Mouse (Mus musculus): ENCODE measurements around the gene Rps15. TPM values are rescaled to one million over a fixed set of nuclear protein-coding genes. Genes with fewer than 3 reads are reported as not detected.

Gene Rps15
- polyA plus RNA-seq, 1 experiment from 2014 or later: 858 TPM

DNA sequence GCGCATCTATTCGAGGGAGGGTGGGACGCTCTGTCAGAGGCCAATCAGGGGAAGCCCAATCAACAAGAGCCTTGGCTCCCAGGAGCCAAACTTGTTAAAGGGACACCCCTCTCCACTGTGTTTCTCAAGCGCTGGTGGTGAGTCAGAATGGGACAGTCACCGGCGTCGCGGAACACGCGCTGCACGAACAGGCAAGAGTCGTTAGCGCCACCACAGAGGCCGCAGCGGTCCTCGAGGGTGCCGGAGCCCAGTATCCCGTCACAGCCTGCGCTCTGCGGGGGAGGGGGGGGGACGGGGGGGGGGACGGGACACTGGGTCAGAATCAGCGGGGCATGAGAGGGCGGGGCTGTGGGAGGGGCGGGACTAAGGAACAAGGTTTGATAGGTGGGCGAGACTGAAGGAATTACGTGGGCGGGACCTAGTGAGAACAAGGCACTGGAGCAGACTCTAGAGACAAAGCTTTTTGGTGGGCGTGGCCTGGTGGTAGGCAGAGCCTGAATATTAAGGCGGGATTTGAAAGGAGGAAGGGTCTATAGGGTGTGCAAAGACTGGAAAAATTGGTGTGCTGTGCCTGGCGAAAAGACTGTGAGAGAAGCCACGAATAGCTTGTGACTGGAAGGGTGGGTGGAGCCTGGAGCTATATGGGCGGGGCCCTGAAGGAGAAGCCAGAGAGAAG is 50.6 kb downstream of the Rps15 start:
- Histone ChIP-seq H3K9ac (ENCODE audit: low read length) (no peak overlapping the region; the same call in 1 of the 2 replicates), H3K4me1 (replicated peaks; ENCODE audit: control insufficient read depth, insufficient read depth, low read length) (peaks cover 11% of the 10 kb centered on the region), H3K4me2 (ENCODE audit: low read depth, low read length, severe bottlenecking) (peak overlapping the region; percentile 48), H3K27me3 (ENCODE audit: control insufficient read depth, insufficient read depth, low read length) (peaks cover 77% of the 10 kb centered on the region), H3K9me3 (ENCODE audit: control insufficient read depth, low read length) (no peaks in the 10 kb centered on the region), H3K4me3 (ENCODE audit: low read depth, low read length) (peak overlapping the region; percentile 30), H3K27ac (ENCODE audit: low read depth, low read length) (no peak overlapping the region), H3K36me3 (ENCODE audit: control insufficient read depth, insufficient read depth, low read length) (no peaks in the 10 kb centered on the region)
- ATAC-seq (replicated peaks; ENCODE audit: low FRiP score) (peak; percentile 71), DNase-seq (ENCODE audit: low spot score) (peak; percentile 79)
- WGBS: under 1% methylated on average over 33 of the region's 33 CpGs

GRCm38 (mm10) chr10:80343425-80343895 is 51.2 kb downstream of the Rps15 start:
- 27% methylated on average over 13 of the region's 13 CpGs for WGBS

More at GRCm38 (mm10) chr10:80343425-80343895, 51.2 kb downstream of the Rps15 start:
- Histone ChIP-seq H3K36me3 (ENCODE audit: control insufficient read depth, insufficient read depth, low read length) (no peaks in the 10 kb centered on the region), H3K27ac (ENCODE audit: low read depth, low read length) (no peak overlapping the region), H3K9ac (ENCODE audit: low read length) (no peak overlapping the region; the same call in 1 of the 2 replicates), H3K27me3 (ENCODE audit: control insufficient read depth, insufficient read depth, low read length) (peaks cover 83% of the 10 kb centered on the region), H3K4me1 (replicated peaks; ENCODE audit: control insufficient read depth, insufficient read depth, low read length) (peaks cover 11% of the 10 kb centered on the region), H3K9me3 (ENCODE audit: control insufficient read depth, low read length) (no peaks in the 10 kb centered on the region), H3K4me2 (ENCODE audit: low read depth, low read length, severe bottlenecking) (peak overlapping the region; percentile 48; the same call in 1 of the 2 replicates), H3K4me3 (ENCODE audit: low read depth, low read length) (peak overlapping the region; percentile 30; the same call in 1 of the 2 replicates)
- ATAC-seq (replicated peaks; ENCODE audit: low FRiP score): no peak; the same call in 1 of the 2 replicates
- no peak for DNase-seq (ENCODE audit: low spot score)

Small RNA genes within 50 kb of the gene (microRNA-seq; reads per million reads assigned to microRNA genes)
- gene Mir6911 (ENCODE audit: insufficient number of aligned reads): not detected

Other genes starting within 250 kb of the Rps15 start
- 506 and 516 TPM in 2 replicates for gene Gpx4, start 245.3 kb upstream of the Rps15 start, polyA plus RNA-seq (2014; fragmentation: Nextera tagmentation; extraction: Ambion mirVana)
- gene Sbno2, start 186.9 kb upstream of the Rps15 start, polyA plus RNA-seq (2014; fragmentation: Nextera tagmentation; extraction: Ambion mirVana): 12.5 and 13.6 TPM in 2 replicates
- gene Stk11, start 176.7 kb upstream of the Rps15 start, polyA plus RNA-seq (2014; fragmentation: Nextera tagmentation; extraction: Ambion mirVana): 26.5 and 31.6 TPM in 2 replicates
- gene Atp5d, start 153.8 kb upstream of the Rps15 start, polyA plus RNA-seq (2014; fragmentation: Nextera tagmentation; extraction: Ambion mirVana): 401 and 414 TPM in 2 replicates
- gene Cbarp, start 151.6 kb upstream of the Rps15 start, polyA plus RNA-seq (2014; fragmentation: Nextera tagmentation; extraction: Ambion mirVana): 10.4 and 15.0 TPM in 2 replicates
- gene Midn, start 144.2 kb upstream of the Rps15 start, polyA plus RNA-seq (2014; fragmentation: Nextera tagmentation; extraction: Ambion mirVana): 58.3 and 66.4 TPM in 2 replicates
- 82.0 and 83.4 TPM in 2 replicates for gene Cirbp, start 126.5 kb upstream of the Rps15 start, polyA plus RNA-seq (2014; fragmentation: Nextera tagmentation; extraction: Ambion mirVana)
- 6.4 and 8.3 TPM in 2 replicates for gene 1600002K03Rik, start 119.5 kb upstream of the Rps15 start, polyA plus RNA-seq (2014; fragmentation: Nextera tagmentation; extraction: Ambion mirVana)
- 48.8 and 50.7 TPM in 2 replicates for gene Efna2, start 113.0 kb upstream of the Rps15 start, polyA plus RNA-seq (2014; fragmentation: Nextera tagmentation; extraction: Ambion mirVana)
- gene Mum1, start 66.0 kb upstream of the Rps15 start, polyA plus RNA-seq (2014; fragmentation: Nextera tagmentation; extraction: Ambion mirVana): 75.6 and 79.4 TPM in 2 replicates
- gene Ndufs7, start 43.3 kb upstream of the Rps15 start, polyA plus RNA-seq (2014; fragmentation: Nextera tagmentation; extraction: Ambion mirVana): 219 and 265 TPM in 2 replicates
- 20.4 and 24.1 TPM in 2 replicates for gene Gamt, start 31.4 kb upstream of the Rps15 start, polyA plus RNA-seq (2014; fragmentation: Nextera tagmentation; extraction: Ambion mirVana)
- gene Dazap1, start 31.0 kb upstream of the Rps15 start, polyA plus RNA-seq (2014; fragmentation: Nextera tagmentation; extraction: Ambion mirVana): 53.2 and 55.4 TPM in 2 replicates
- 75.5 and 77.7 TPM in 2 replicates for gene Apc2, start 3.5 kb downstream of the Rps15 start, polyA plus RNA-seq (2014; fragmentation: Nextera tagmentation; extraction: Ambion mirVana)
- 39.7 and 45.2 TPM in 2 replicates for gene 2310011J03Rik, start 28.1 kb downstream of the Rps15 start, polyA plus RNA-seq (2014; fragmentation: Nextera tagmentation; extraction: Ambion mirVana)
- gene Pcsk4, start 37.0 kb downstream of the Rps15 start, polyA plus RNA-seq (2014; fragmentation: Nextera tagmentation; extraction: Ambion mirVana): 3.8 and 4.5 TPM in 2 replicates
- gene Reep6, start 37.5 kb downstream of the Rps15 start, polyA plus RNA-seq (2014; fragmentation: Nextera tagmentation; extraction: Ambion mirVana): 7.0 and 8.0 TPM in 2 replicates
- 0.51 and 0.76 TPM in 2 replicates for gene Adamtsl5, start 56.0 kb downstream of the Rps15 start, polyA plus RNA-seq (2014; fragmentation: Nextera tagmentation; extraction: Ambion mirVana)
- gene Plk5, start 64.0 kb downstream of the Rps15 start, polyA plus RNA-seq (2014; fragmentation: Nextera tagmentation; extraction: Ambion mirVana): 0.36 and 0.87 TPM in 2 replicates
- gene Mex3d, start 95.2 kb downstream of the Rps15 start, polyA plus RNA-seq (2014; fragmentation: Nextera tagmentation; extraction: Ambion mirVana): 13.3 and 15.9 TPM in 2 replicates
- 276 and 322 TPM in 2 replicates for gene Mbd3, start 107.1 kb downstream of the Rps15 start, polyA plus RNA-seq (2014; fragmentation: Nextera tagmentation; extraction: Ambion mirVana)
- 430 and 504 TPM in 2 replicates for gene Uqcr11, start 114.4 kb downstream of the Rps15 start, polyA plus RNA-seq (2014; fragmentation: Nextera tagmentation; extraction: Ambion mirVana)
- 237 and 256 TPM in 2 replicates for gene Tcf3, start 141.2 kb downstream of the Rps15 start, polyA plus RNA-seq (2014; fragmentation: Nextera tagmentation; extraction: Ambion mirVana)
- 0.49 and 0.53 TPM in 2 replicates for gene Onecut3, start 202.4 kb downstream of the Rps15 start, polyA plus RNA-seq (2014; fragmentation: Nextera tagmentation; extraction: Ambion mirVana)
- 0.35 and 0.59 TPM in 2 replicates for gene Atp8b3, start 246.7 kb downstream of the Rps15 start, polyA plus RNA-seq (2014; fragmentation: Nextera tagmentation; extraction: Ambion mirVana)

All from forebrain, embryonic 11.5 days (tissue).